Mouse (Mus musculus): ENCODE measurements around the gene Lrrc8d. TPM values are rescaled to one million over a fixed set of nuclear protein-coding genes. Genes with fewer than 3 reads are reported as not detected.

Lrrc8d gene
- total RNA-seq, 1 experiment from 2014 or later: 40.9 TPM

- no peak for ATAC-seq (replicated peaks; ENCODE audit: insufficient number of reproducible peaks, low FRiP score, low TSS enrichment, poor library complexity, severe bottlenecking)
These were observed 55.0 kb downstream of the Lrrc8d start for GRCm38 (mm10) chr5:105754803-105755202.

GRCm38 (mm10) chr5:105755491-105755890 lies 55.7 kb downstream of the Lrrc8d start:
- ATAC-seq (replicated peaks; ENCODE audit: insufficient number of reproducible peaks, low FRiP score, low TSS enrichment, poor library complexity, severe bottlenecking): no peak

- no peak for ATAC-seq (replicated peaks; ENCODE audit: insufficient number of reproducible peaks, low FRiP score, low TSS enrichment, poor library complexity, severe bottlenecking)
These were observed 58.2 kb downstream of the Lrrc8d start for GRCm38 (mm10) chr5:105757978-105758377.

GRCm38 (mm10) chr5:105758866-105759265 lies 59.1 kb downstream of the Lrrc8d start:
- no peak for ATAC-seq (replicated peaks; ENCODE audit: insufficient number of reproducible peaks, low FRiP score, low TSS enrichment, poor library complexity, severe bottlenecking)

- ATAC-seq (replicated peaks; ENCODE audit: insufficient number of reproducible peaks, low FRiP score, low TSS enrichment, poor library complexity, severe bottlenecking): no peak
These were observed 62.2 kb downstream of the Lrrc8d start for GRCm38 (mm10) chr5:105761848-105762482.

- no peak for ATAC-seq (replicated peaks; ENCODE audit: insufficient number of reproducible peaks, low FRiP score, low TSS enrichment, poor library complexity, severe bottlenecking)
These were observed 64.6 kb downstream of the Lrrc8d start for GRCm38 (mm10) chr5:105764369-105764768.

GRCm38 (mm10) chr5:105765386-105765785 lies 65.6 kb downstream of the Lrrc8d start:
- ATAC-seq (replicated peaks; ENCODE audit: insufficient number of reproducible peaks, low FRiP score, low TSS enrichment, poor library complexity, severe bottlenecking): no peak

- ATAC-seq (replicated peaks; ENCODE audit: insufficient number of reproducible peaks, low FRiP score, low TSS enrichment, poor library complexity, severe bottlenecking): no peak
These were observed 76.6 kb downstream of the Lrrc8d start for GRCm38 (mm10) chr5:105776368-105776767.

- no peak for ATAC-seq (replicated peaks; ENCODE audit: insufficient number of reproducible peaks, low FRiP score, low TSS enrichment, poor library complexity, severe bottlenecking)
These were observed 77.3 kb downstream of the Lrrc8d start for GRCm38 (mm10) chr5:105776978-105777593.

- no peak for ATAC-seq (replicated peaks; ENCODE audit: insufficient number of reproducible peaks, low FRiP score, low TSS enrichment, poor library complexity, severe bottlenecking)
These were observed 77.9 kb downstream of the Lrrc8d start for GRCm38 (mm10) chr5:105777645-105778044.

GRCm38 (mm10) chr5:105778189-105778588 lies 78.4 kb downstream of the Lrrc8d start:
- no peak for ATAC-seq (replicated peaks; ENCODE audit: insufficient number of reproducible peaks, low FRiP score, low TSS enrichment, poor library complexity, severe bottlenecking)

GRCm38 (mm10) chr5:105778723-105779122 lies 79.0 kb downstream of the Lrrc8d start:
- ATAC-seq (replicated peaks; ENCODE audit: insufficient number of reproducible peaks, low FRiP score, low TSS enrichment, poor library complexity, severe bottlenecking): no peak

- ATAC-seq (replicated peaks; ENCODE audit: insufficient number of reproducible peaks, low FRiP score, low TSS enrichment, poor library complexity, severe bottlenecking): peak; percentile 66; the same call in 1 of the 2 replicates
These were observed 79.6 kb downstream of the Lrrc8d start for GRCm38 (mm10) chr5:105779331-105779730.

- ATAC-seq (replicated peaks; ENCODE audit: insufficient number of reproducible peaks, low FRiP score, low TSS enrichment, poor library complexity, severe bottlenecking): no peak
These were observed 84.1 kb downstream of the Lrrc8d start for GRCm38 (mm10) chr5:105783848-105784247.

GRCm38 (mm10) chr5:105784724-105785123 lies 85.0 kb downstream of the Lrrc8d start:
- ATAC-seq (replicated peaks; ENCODE audit: insufficient number of reproducible peaks, low FRiP score, low TSS enrichment, poor library complexity, severe bottlenecking): no peak

- ATAC-seq (replicated peaks; ENCODE audit: insufficient number of reproducible peaks, low FRiP score, low TSS enrichment, poor library complexity, severe bottlenecking): no peak
These were observed 87.8 kb downstream of the Lrrc8d start for GRCm38 (mm10) chr5:105787577-105787976.

GRCm38 (mm10) chr5:105789801-105790200 lies 90.0 kb downstream of the Lrrc8d start:
- no peak for ATAC-seq (replicated peaks; ENCODE audit: insufficient number of reproducible peaks, low FRiP score, low TSS enrichment, poor library complexity, severe bottlenecking)

GRCm38 (mm10) chr5:105792331-105792801 lies 92.6 kb downstream of the Lrrc8d start:
- ATAC-seq (replicated peaks; ENCODE audit: insufficient number of reproducible peaks, low FRiP score, low TSS enrichment, poor library complexity, severe bottlenecking): no peak

- ATAC-seq (replicated peaks; ENCODE audit: insufficient number of reproducible peaks, low FRiP score, low TSS enrichment, poor library complexity, severe bottlenecking): peak; percentile 20; the same call in 1 of the 2 replicates
These were observed 93.2 kb downstream of the Lrrc8d start for GRCm38 (mm10) chr5:105792853-105793547.

GRCm38 (mm10) chr5:105793548-105793940 lies 93.8 kb downstream of the Lrrc8d start:
- no peak for ATAC-seq (replicated peaks; ENCODE audit: insufficient number of reproducible peaks, low FRiP score, low TSS enrichment, poor library complexity, severe bottlenecking)

Measured in monocyte, adult 5-6 weeks (primary cell).